Mouse (Mus musculus): ENCODE measurements around the gene Syde2. TPM values are rescaled to one million over a fixed set of nuclear protein-coding genes. Genes with fewer than 3 reads are reported as not detected.

Syde2 gene
- polyA plus RNA-seq, 1 experiment from 2014 or later = 1.8 TPM

Other genes with a start within 250 kb of the Syde2 start
- gene Ddah1, start 229.2 kb upstream of the Syde2 start, polyA plus RNA-seq (2015; fragmentation: Nextera tagmentation; extraction: Ambion mirVana) = 27.7 and 30.8 TPM in 2 replicates
- gene Bcl10, start 65.1 kb upstream of the Syde2 start, polyA plus RNA-seq (2015; fragmentation: Nextera tagmentation; extraction: Ambion mirVana) = 52.8 and 53.0 TPM in 2 replicates
- 50.4 and 52.4 TPM in 2 replicates for gene 2410004B18Rik, start 49.9 kb upstream of the Syde2 start, polyA plus RNA-seq (2015; fragmentation: Nextera tagmentation; extraction: Ambion mirVana)
- gene Wdr63, start 120.3 kb downstream of the Syde2 start, polyA plus RNA-seq (2015; fragmentation: Nextera tagmentation; extraction: Ambion mirVana) = 1.8 and 2.2 TPM in 2 replicates
- gene Mcoln3, start 129.6 kb downstream of the Syde2 start, polyA plus RNA-seq (2015; fragmentation: Nextera tagmentation; extraction: Ambion mirVana) = 0.70 and 1.1 TPM in 2 replicates
- gene Mcoln2, start 162.0 kb downstream of the Syde2 start, polyA plus RNA-seq (2015; fragmentation: Nextera tagmentation; extraction: Ambion mirVana) = 0.91 and 2.3 TPM in 2 replicates
- gene Lpar3, start 233.1 kb downstream of the Syde2 start, polyA plus RNA-seq (2015; fragmentation: Nextera tagmentation; extraction: Ambion mirVana) = 2.4 and 2.5 TPM in 2 replicates